Mouse (Mus musculus) urinary bladder, postnatal 14 days (tissue): Measurements from ENCODE around the gene Ankef1.

Experiments used
- DNase-seq: peaks from one replicate; pipeline ENCODE4 v3.0.0; 2021; ENCODE audit warnings: low spot score

The Ankef1 gene

GRCm38 (mm10) chr2:136600651-136601170 is 99.0 kb downstream of the Ankef1 start:
- no peak for DNase-seq

DNA sequence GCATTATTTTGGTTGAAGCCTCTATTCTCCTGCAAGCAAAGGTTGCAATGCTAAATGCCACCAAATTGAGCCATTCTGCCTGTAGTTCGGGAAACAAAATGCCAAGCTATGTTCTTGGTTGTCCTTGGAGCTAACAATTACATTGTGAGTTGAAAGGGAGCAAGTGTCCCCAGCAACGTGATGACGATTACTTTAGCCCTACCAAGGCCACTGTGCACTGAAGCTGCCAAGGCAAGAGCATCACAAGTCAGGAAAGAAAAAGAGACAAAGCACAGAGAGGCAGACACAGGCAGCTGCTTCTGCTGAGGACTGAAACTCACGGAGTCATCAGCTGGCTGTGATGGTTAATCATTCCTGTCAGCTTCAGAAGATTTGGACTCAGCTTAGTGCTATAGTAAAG is 99.5 kb downstream of the Ankef1 start:
- no peak for DNase-seq
